Mouse (Mus musculus) MEL (cell line): Measurements from ENCODE around the gene Unc119. TPM values are rescaled to one million over a fixed set of nuclear protein-coding genes. Genes with fewer than 3 reads are reported as not detected.

Source experiments
- DNase-seq: peaks from one replicate; pipeline ENCODE4 v3.0.0; 2011; ENCODE audit warnings: low read depth, low spot score
- H3K27ac ChIP-seq: 2 replicates; pipeline ENCODE4 v1.5.1; 2012; ENCODE audit warnings: low read depth, mild to moderate bottlenecking, control low read depth, low read length, moderate library complexity; ENCODE audit not compliant: control insufficient read depth
- H3K27me3 ChIP-seq, 2 experiments: fragments of 150-350 bp in 1 of 2; sonication (generic) in 1 of 2; 2 replicates each; pipeline ENCODE4 v1.6.1; 2012; ENCODE audit warnings: low read length in 2 of 2, mild to moderate bottlenecking in 2 of 2, improper control_type of control experiment in 1 of 2, moderate library complexity in 1 of 2; ENCODE audit not compliant: insufficient read depth in 2 of 2, control insufficient read depth in 1 of 2
- H3K36me3 ChIP-seq, 2 experiments: 2 replicates each; pipeline ENCODE4 v1.6.1; 2012 to 2014; ENCODE audit warnings: low read length in 2 of 2, improper control_type of control experiment in 1 of 2, inconsistent platforms in 1 of 2, mild to moderate bottlenecking in 1 of 2; ENCODE audit not compliant: insufficient read depth in 2 of 2, control insufficient read depth in 1 of 2
- H3K4me1 ChIP-seq, 2 experiments: fragments of 150-350 bp in 1 of 2; sonication (generic) in 1 of 2; 2 replicates each; pipeline ENCODE4 v1.6.1; 2012; ENCODE audit warnings: low read length in 2 of 2, improper control_type of control experiment in 1 of 2, mild to moderate bottlenecking in 1 of 2; ENCODE audit not compliant: insufficient read depth in 2 of 2, control insufficient read depth in 1 of 2
- H3K4me3 ChIP-seq, 2 experiments: fragments of 150-350 bp in 1 of 2; sonication (generic) in 1 of 2; 2 replicates each; pipeline ENCODE4 v1.5.1; 2012; ENCODE audit warnings: low read depth in 2 of 2, low read length in 2 of 2, mild to moderate bottlenecking in 2 of 2, moderate library complexity in 2 of 2, control low read depth in 1 of 2, improper control_type of control experiment in 1 of 2; ENCODE audit not compliant: control insufficient read depth in 1 of 2, insufficient read depth in 1 of 2
- H3K79me2 ChIP-seq: 2 replicates; pipeline ENCODE4 v1.6.1; 2012; ENCODE audit warnings: mild to moderate bottlenecking, low read length, moderate library complexity; ENCODE audit not compliant: control insufficient read depth, poor library complexity, insufficient read depth
- H3K9ac ChIP-seq: 2 replicates; pipeline ENCODE4 v1.6.1; 2012; ENCODE audit warnings: low read depth, mild to moderate bottlenecking, control low read depth, low read length, moderate library complexity; ENCODE audit not compliant: control insufficient read depth, poor library complexity, severe bottlenecking
- H3K9me3 ChIP-seq: fragments of 150-350 bp; sonication (generic); replicated peaks from 2 replicates; pipeline ENCODE4 v1.6.1; 2012; ENCODE audit warnings: mild to moderate bottlenecking, low read length, improper control_type of control experiment, moderate library complexity; ENCODE audit not compliant: insufficient read depth
- BHLHE40 ChIP-seq: IDR thresholded peaks from 2 replicates; pipeline ENCODE4 v1.6.1; 2012; ENCODE audit warnings: low read depth, mild to moderate bottlenecking, inconsistent platforms, low read length, improper control_type of control experiment, borderline replicate concordance
- CHD1 ChIP-seq: IDR thresholded peaks from 2 replicates; pipeline ENCODE4 v1.6.1; 2012; ENCODE audit warnings: low read depth, mild to moderate bottlenecking, inconsistent platforms, low read length, improper control_type of control experiment
- CTCF ChIP-seq, 3 experiments: IDR thresholded peaks in 2 of 3; conservative IDR thresholded peaks in 1 of 3; 2 replicates each; pipeline ENCODE4 v1.5.1; 2011 to 2012; ENCODE audit warnings: low read length in 3 of 3, low read depth in 2 of 3, mild to moderate bottlenecking in 2 of 3, improper control_type of control experiment in 1 of 3, inconsistent platforms in 1 of 3, mixed read lengths in 1 of 3, moderate library complexity in 1 of 3; ENCODE audit not compliant: control insufficient read depth in 1 of 3, insufficient read depth in 1 of 3, poor library complexity in 1 of 3, severe bottlenecking in 1 of 3
- ELF1 ChIP-seq: IDR thresholded peaks from 2 replicates; pipeline ENCODE4 v1.6.1; 2014; ENCODE audit warnings: low read depth, mild to moderate bottlenecking, inconsistent platforms, low read length, improper control_type of control experiment, moderate library complexity
- GABPA ChIP-seq: IDR thresholded peaks from 2 replicates; pipeline ENCODE4 v1.6.1; 2012; ENCODE audit warnings: low read depth, mild to moderate bottlenecking, inconsistent platforms, low read length, improper control_type of control experiment, moderate library complexity
- GATA1 ChIP-seq: IDR thresholded peaks from 2 replicates; pipeline ENCODE4 v1.6.1; 2011; ENCODE audit warnings: low read depth, low read length, improper control_type of control experiment
- HCFC1 ChIP-seq: IDR thresholded peaks from 2 replicates; pipeline ENCODE4 v1.6.1; 2012; ENCODE audit warnings: low read depth, mild to moderate bottlenecking, inconsistent platforms, low read length, improper control_type of control experiment, moderate library complexity
- KAT2A ChIP-seq: conservative IDR thresholded peaks from 2 replicates; pipeline ENCODE4 v1.6.1; 2012; ENCODE audit warnings: low read depth, low read length, improper control_type of control experiment, inconsistent platforms
- MAFK ChIP-seq: IDR thresholded peaks from 2 replicates; pipeline ENCODE4 v1.6.1; 2011; ENCODE audit warnings: low read depth, mild to moderate bottlenecking, low read length, improper control_type of control experiment, borderline replicate concordance
- MEF2A ChIP-seq: IDR thresholded peaks from 2 replicates; pipeline ENCODE4 v1.6.1; 2014; ENCODE audit warnings: low read depth, mild to moderate bottlenecking, inconsistent platforms, low read length, improper control_type of control experiment; ENCODE audit not compliant: poor library complexity, insufficient replicate concordance, severe bottlenecking; ENCODE audit errors: extremely low read depth
- NELFE ChIP-seq: IDR thresholded peaks from 2 replicates; pipeline ENCODE4 v1.6.1; 2011; ENCODE audit warnings: low read depth, low read length, improper control_type of control experiment
- NRF1 ChIP-seq: IDR thresholded peaks from 2 replicates; pipeline ENCODE4 v1.6.1; 2014; ENCODE audit warnings: low read depth, mild to moderate bottlenecking, inconsistent platforms, low read length, improper control_type of control experiment, moderate library complexity; ENCODE audit not compliant: poor library complexity, insufficient read depth, severe bottlenecking
- POLR2AphosphoS2 ChIP-seq: IDR thresholded peaks from 2 replicates; pipeline ENCODE4 v1.6.1; 2011; ENCODE audit warnings: low read length, improper control_type of control experiment
- POLR2AphosphoS5 ChIP-seq: IDR thresholded peaks from 2 replicates; pipeline ENCODE4 v1.6.1; 2012; ENCODE audit warnings: low read depth, borderline replicate concordance, mild to moderate bottlenecking, inconsistent platforms, low read length, moderate library complexity, mixed read lengths
- TAL1 ChIP-seq: IDR thresholded peaks from 2 replicates; pipeline ENCODE4 v1.6.1; 2012; ENCODE audit warnings: mild to moderate bottlenecking, inconsistent platforms, low read length, moderate library complexity, mixed read lengths
- TCF12 ChIP-seq: IDR thresholded peaks from 2 replicates; pipeline ENCODE4 v1.6.1; 2014; ENCODE audit warnings: low read depth, mild to moderate bottlenecking, inconsistent platforms, low read length, improper control_type of control experiment, moderate library complexity
- USF1 ChIP-seq: IDR thresholded peaks from 2 replicates; pipeline ENCODE4 v1.6.1; 2014; ENCODE audit warnings: low read depth, mild to moderate bottlenecking, inconsistent platforms, low read length, improper control_type of control experiment, moderate library complexity
- USF2 ChIP-seq, 2 experiments: IDR thresholded peaks; 2 replicates each; pipeline ENCODE4 v1.6.1; 2011 to 2012; ENCODE audit warnings: improper control_type of control experiment in 2 of 2, low read length in 2 of 2, borderline replicate concordance in 1 of 2, inconsistent platforms in 1 of 2, low read depth in 1 of 2, mild to moderate bottlenecking in 1 of 2; ENCODE audit not compliant: insufficient read depth in 1 of 2
- ZMIZ1 ChIP-seq: IDR thresholded peaks from 2 replicates; pipeline ENCODE4 v1.6.1; 2012; ENCODE audit warnings: low read depth, mild to moderate bottlenecking, inconsistent platforms, low read length, improper control_type of control experiment, moderate library complexity
- ZNF384 ChIP-seq: IDR thresholded peaks from 2 replicates; pipeline ENCODE4 v1.6.1; 2012; ENCODE audit warnings: low read depth, mild to moderate bottlenecking, inconsistent platforms, low read length, improper control_type of control experiment
- polyA plus RNA-seq, 2 experiments: library from polyadenylated mRNA; stranded (reverse) in 1 of 2; unstranded in 1 of 2; fragments of >175 nt in 1 of 2; fragments of >200 nt in 1 of 2; gene quantifications; 2 replicates each; pipeline versions ENCODE4 v1.2.1 to v1.2.4; 2012; ENCODE audit warnings: low replicate concordance in 2 of 2, low read depth in 1 of 2; ENCODE audit not compliant: insufficient read length in 2 of 2, insufficient read depth in 1 of 2, missing spikeins in 1 of 2
- total RNA-seq: library from RNA; depleted of rRNA; stranded (reverse); fragments of 300-350 nt; gene quantifications from 2 replicates; pipeline ENCODE4 v1.2.3, GENCODE M21; 2012

Gene Unc119
- total and polyA plus RNA-seq, 3 experiments = 61.7 to 140 TPM; not detected in 1

- H3K27ac ChIP-seq = no peak overlapping the region
- H3K9ac ChIP-seq = 0 out of 2 replicates have a peak overlapping the region, but pooled peaks have one; percentile 2
- TF ChIP-seq NRF1 (no peak), TAL1 (no peak), MEF2A (no peak), USF2 (IDR thresholded peaks at IDR 0.05; ENCODE audit: borderline replicate concordance in 1 of 2, insufficient read depth in 1 of 2, low read depth in 1 of 2, low read length in 2 of 2) (no peak), KAT2A (no peak), GABPA (no peak), BHLHE40 (no peak), POLR2AphosphoS5 (no peak), CHD1 (no peak), HCFC1 (no peak), USF1 (no peak), ELF1 (no peak), POLR2AphosphoS2 (no peak), NELFE (no peak), ZMIZ1 (no peak), GATA1 (no peak), CTCF (IDR thresholded peaks at IDR 0.05 in 2 of 3, conservative IDR thresholded peaks at IDR 0.05 in 1 of 3; ENCODE audit: control insufficient read depth in 1 of 3, insufficient read depth in 1 of 3, low read depth in 2 of 3, low read length in 3 of 3, poor library complexity in 1 of 3, severe bottlenecking in 1 of 3) (no peak), TCF12 (no peak), MAFK (no peak), ZNF384 (no peak)
- no peaks in the 10 kb centered on the region for H3K27me3 ChIP-seq
- peaks cover 45 to 49% of the 10 kb centered on the region in 2 experiments for H3K36me3 ChIP-seq
- H3K79me2 ChIP-seq = peaks cover 41% of the 10 kb centered on the region
- peaks cover 16 to 17% of the 10 kb centered on the region in 2 experiments; a peak in 3 of 4 replicates for H3K4me1 ChIP-seq
- H3K4me3 ChIP-seq = no peak overlapping the region
- no peaks in the 10 kb centered on the region for H3K9me3 ChIP-seq
- no peak for DNase-seq
These were observed 38.0 kb upstream of the Unc119 start for GRCm38 (mm10) chr11:78305272-78305671.
